Mouse (Mus musculus) small intestine, adult 2 months (tissue): ENCODE measurements at regions not wholly inside any gene's neighbourhood (a gene's known extent, or its start where the extent isn't known, plus 50 kb on each side); places are given as distances from the start of the nearest gene placed in this dataset.

ENCODE experiments used
- H3K27ac ChIP-seq: fragments of 200-500 bp; 2 replicates; pipeline ENCODE4 v1.5.1; 2012; ENCODE audit warnings: low read depth, low read length, control low read depth, inconsistent platforms; ENCODE audit not compliant: insufficient read depth
- H3K27me3 ChIP-seq: fragments of 200-500 bp; 2 replicates; pipeline ENCODE4 v1.6.1; 2012; ENCODE audit warnings: mild to moderate bottlenecking, moderate library complexity, low read length, inconsistent platforms; ENCODE audit not compliant: control insufficient read depth, insufficient read depth
- H3K36me3 ChIP-seq: fragments of 200-500 bp; 2 replicates; pipeline ENCODE4 v1.6.1; 2012; ENCODE audit warnings: mild to moderate bottlenecking, low read length, control low read depth, inconsistent platforms; ENCODE audit not compliant: control insufficient read depth, insufficient read depth
- H3K4me1 ChIP-seq: fragments of 200-500 bp; 2 replicates; pipeline ENCODE4 v1.6.1; 2012; ENCODE audit warnings: low read length, inconsistent platforms, mixed read lengths; ENCODE audit not compliant: control insufficient read depth, insufficient read depth, insufficient read length
- H3K4me3 ChIP-seq: fragments of 200-500 bp; 2 replicates; pipeline ENCODE4 v1.5.1; 2012; ENCODE audit warnings: low read depth, mild to moderate bottlenecking, control low read depth, inconsistent platforms, low read length, moderate library complexity
- CTCF ChIP-seq: fragments of 200-500 bp; IDR thresholded peaks from 2 replicates; pipeline ENCODE4 v1.5.1; 2012; ENCODE audit warnings: low read depth, mild to moderate bottlenecking, control low read depth, inconsistent platforms, low read length, moderate library complexity, mixed read lengths; ENCODE audit not compliant: insufficient replicate concordance, insufficient read length; ENCODE audit errors: extremely low read depth
- POLR2A ChIP-seq: fragments of 200-500 bp; IDR thresholded peaks from 2 replicates; pipeline ENCODE4 v1.6.1; 2012; ENCODE audit warnings: low read depth, mild to moderate bottlenecking, control low read depth, inconsistent platforms, low read length, moderate library complexity
- WGBS: fragments of 180-500 bp; shearing (Covaris S2); methylation state at CpG from one replicate; pipeline ENCODE4 v1.1.7; 2018; 5-methylcytosine and 5-hydroxymethylcytosine counted together

- Histone ChIP-seq H3K4me3 (no peak overlapping the region), H3K27me3 (no peaks in the 10 kb centered on the region), H3K27ac (no peak overlapping the region), H3K36me3 (no peaks in the 10 kb centered on the region), H3K4me1 (no peaks in the 10 kb centered on the region)
- TF ChIP-seq POLR2A (no peak), CTCF (no peak)
- WGBS: 32% methylated on average over 1 of the region's 1 CpGs
Observed at GRCm38 (mm10) chr2:133283709-133284108, 268.2 kb upstream of the Bmp2 start.

- no peak overlapping the region for H3K4me3 ChIP-seq
- H3K36me3 ChIP-seq: no peaks in the 10 kb centered on the region
- no peaks in the 10 kb centered on the region for H3K27me3 ChIP-seq
- no peak overlapping the region for H3K27ac ChIP-seq
- no peaks in the 10 kb centered on the region for H3K4me1 ChIP-seq
- TF ChIP-seq CTCF: no peak
- TF ChIP-seq POLR2A: no peak
- WGBS: 63% methylated on average over 7 of the region's 7 CpGs
Observed at GRCm38 (mm10) chr2:133294136-133294535, 257.8 kb upstream of the Bmp2 start.

- 34% methylated on average over 3 of the region's 3 CpGs for WGBS
- no peak overlapping the region for H3K27ac ChIP-seq
- TF ChIP-seq CTCF (no peak), POLR2A (no peak)
- no peak overlapping the region for H3K4me3 ChIP-seq
- H3K4me1 ChIP-seq: no peaks in the 10 kb centered on the region
- H3K27me3 ChIP-seq: no peaks in the 10 kb centered on the region
- no peaks in the 10 kb centered on the region for H3K36me3 ChIP-seq
Observed at GRCm38 (mm10) chr2:133305936-133306335, 246.0 kb upstream of the Bmp2 start.

- no peaks in the 10 kb centered on the region for H3K36me3 ChIP-seq
- no peaks in the 10 kb centered on the region for H3K4me1 ChIP-seq
- WGBS: 60% methylated on average over 1 of the region's 1 CpGs
- H3K27ac ChIP-seq: no peak overlapping the region
- H3K27me3 ChIP-seq: no peaks in the 10 kb centered on the region
- no peak overlapping the region for H3K4me3 ChIP-seq
- TF ChIP-seq CTCF (no peak), POLR2A (no peak)
Observed at GRCm38 (mm10) chr2:133311001-133311400, 241.0 kb upstream of the Bmp2 start.

- no peaks in the 10 kb centered on the region for H3K27me3 ChIP-seq
- TF ChIP-seq CTCF (no peak), POLR2A (no peak)
Observed at GRCm38 (mm10) chr2:133326290-133327050, 225.5 kb upstream of the Bmp2 start.

GRCm38 (mm10) chr2:133327653-133328052 is 224.3 kb upstream of the Bmp2 start:
- Histone ChIP-seq H3K27me3 (no peaks in the 10 kb centered on the region), H3K36me3 (no peaks in the 10 kb centered on the region), H3K27ac (no peak overlapping the region), H3K4me3 (no peak overlapping the region), H3K4me1 (no peaks in the 10 kb centered on the region)
- WGBS: 31% methylated on average over 2 of the region's 2 CpGs
- TF ChIP-seq POLR2A (no peak), CTCF (no peak)

More at GRCm38 (mm10) chr2:133326290-133327050, 225.5 kb upstream of the Bmp2 start:
- Histone ChIP-seq H3K36me3 (no peaks in the 10 kb centered on the region), H3K4me3 (no peak overlapping the region), H3K27ac (no peak overlapping the region), H3K4me1 (no peaks in the 10 kb centered on the region)
- 72% methylated on average over 6 of the region's 6 CpGs for WGBS

- Histone ChIP-seq H3K4me1 (no peaks in the 10 kb centered on the region), H3K4me3 (no peak overlapping the region), H3K36me3 (no peaks in the 10 kb centered on the region), H3K27ac (no peak overlapping the region), H3K27me3 (no peaks in the 10 kb centered on the region)
- 70% methylated on average over 9 of the region's 9 CpGs for WGBS
- no peak for TF ChIP-seq CTCF
- TF ChIP-seq POLR2A: no peak
Observed at GRCm38 (mm10) chr2:133336177-133336901, 215.6 kb upstream of the Bmp2 start.
